Mouse (Mus musculus) bone marrow, adult 2 months (tissue): ENCODE data around the gene Svep1.

ENCODE experiments used
- CTCF ChIP-seq: fragments of 200-500 bp; IDR thresholded peaks from 2 replicates; pipeline ENCODE4 v1.5.1; 2011; ENCODE audit warnings: low read length, control low read depth; ENCODE audit not compliant: control insufficient read depth, insufficient read depth
- POLR2A ChIP-seq: fragments of 200-500 bp; IDR thresholded peaks from 2 replicates; pipeline ENCODE4 v1.6.1; 2011; ENCODE audit warnings: low read depth, mild to moderate bottlenecking, control low read depth, low read length, borderline replicate concordance; ENCODE audit not compliant: control insufficient read depth

DNA sequence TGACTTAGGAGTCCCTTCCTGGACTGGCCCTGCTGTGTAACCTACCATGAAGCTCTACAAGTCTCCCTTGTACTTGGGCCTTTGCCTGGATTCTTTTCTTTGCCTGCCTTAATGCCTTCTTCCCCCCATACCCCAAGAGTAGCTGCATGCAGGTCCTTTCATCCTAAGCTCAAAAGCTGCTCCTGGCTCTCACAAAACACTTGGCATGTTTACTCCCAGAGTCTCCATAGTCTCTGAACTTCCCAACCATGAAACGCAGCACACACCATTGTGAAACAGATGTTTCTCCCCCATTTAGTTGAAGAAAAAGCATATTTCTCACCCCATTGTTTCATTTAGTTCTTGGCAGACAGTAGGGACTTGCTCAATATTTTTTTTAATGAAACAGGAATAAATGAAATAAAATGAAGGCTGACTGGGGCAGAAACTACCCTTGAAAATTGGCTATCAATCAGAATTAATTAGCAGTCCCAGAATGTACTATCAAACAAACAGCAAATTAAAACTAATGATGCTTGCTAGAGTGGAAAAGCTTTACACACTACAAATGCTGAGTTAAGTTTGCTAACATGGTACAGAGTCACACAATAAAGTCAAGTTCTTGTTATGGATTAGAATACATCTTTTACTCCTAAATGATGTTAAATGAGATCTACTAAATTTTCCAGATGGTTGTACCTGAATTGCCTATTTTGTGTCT, 72.9 kb downstream of the Svep1 start:
- TF ChIP-seq POLR2A = no peak
- TF ChIP-seq CTCF = no peak
